Mouse (Mus musculus) neural tube, embryonic 11.5 days (tissue): ENCODE measurements at regions not wholly inside any gene's neighbourhood (a gene's known extent, or its start where the extent isn't known, plus 50 kb on each side); places are given as distances from the start of the nearest gene placed in this dataset.

Experiments
- ATAC-seq: fragments of 200-750 bp; cut with Nextera tagmentation; 2 replicates; pipeline ENCODE4 v1.8.0; 2017; ENCODE audit warnings: moderate number of reproducible peaks, mild to moderate bottlenecking, moderate TSS enrichment, moderate library complexity; ENCODE audit not compliant: insufficient read depth, low FRiP score, low TSS enrichment
- DNase-seq: peaks from one replicate; pipeline ENCODE4 v3.0.0-alpha.2; 2015; ENCODE audit warnings: low spot score
- H3K27ac ChIP-seq: fragments of 300-500 bp; sonication (generic); 2 replicates; pipeline ENCODE4 v1.5.1; 2014; ENCODE audit warnings: low read depth, mild to moderate bottlenecking, low read length
- H3K27me3 ChIP-seq: fragments of 300-500 bp; sonication (generic); 2 replicates; pipeline ENCODE4 v1.6.1; 2014; ENCODE audit warnings: mild to moderate bottlenecking, low read length, mixed read lengths; ENCODE audit not compliant: control insufficient read depth, insufficient read depth
- H3K36me3 ChIP-seq: fragments of 300-500 bp; sonication (generic); 2 replicates; pipeline ENCODE4 v1.6.1; 2014; ENCODE audit warnings: mild to moderate bottlenecking, low read length, moderate library complexity, mixed read lengths; ENCODE audit not compliant: control insufficient read depth, insufficient read depth
- H3K4me1 ChIP-seq: fragments of 300-500 bp; sonication (generic); 2 replicates; pipeline ENCODE4 v1.6.1; 2014; ENCODE audit warnings: low read length, mixed read lengths; ENCODE audit not compliant: control insufficient read depth, insufficient read depth
- H3K4me2 ChIP-seq: fragments of 300-500 bp; sonication (generic); 2 replicates; pipeline ENCODE4 v1.6.1; 2014; ENCODE audit warnings: low read depth, mild to moderate bottlenecking, moderate library complexity
- H3K4me3 ChIP-seq: fragments of 300-500 bp; sonication (generic); 2 replicates; pipeline ENCODE4 v1.5.1; 2014; ENCODE audit warnings: low read depth, low read length
- H3K9ac ChIP-seq: fragments of 300-500 bp; sonication (generic); 2 replicates; pipeline ENCODE4 v1.6.1; 2014; ENCODE audit warnings: mild to moderate bottlenecking, low read length
- H3K9me3 ChIP-seq: fragments of 300-500 bp; sonication (generic); 2 replicates; pipeline ENCODE4 v1.6.1; 2016; ENCODE audit warnings: low read length; ENCODE audit not compliant: control insufficient read depth
- WGBS: fragments of 180-500 bp; shearing (Covaris S2); extraction: QIAGEN DNeasy Blood & Tissue Kit; methylation state at CpG from one replicate; pipeline ENCODE4 v1.1.7; 2014; 5-methylcytosine and 5-hydroxymethylcytosine counted together

- 85% methylated on average over 10 of the region's 10 CpGs for WGBS
- Histone ChIP-seq H3K27ac (no peak overlapping the region), H3K36me3 (no peaks in the 10 kb centered on the region), H3K4me3 (no peak overlapping the region), H3K4me2 (no peak overlapping the region), H3K4me1 (no peaks in the 10 kb centered on the region), H3K27me3 (no peaks in the 10 kb centered on the region), H3K9me3 (no peaks in the 10 kb centered on the region), H3K9ac (no peak overlapping the region)
- no peak for ATAC-seq
- DNase-seq = no peak
Measured at GRCm38 (mm10) chr5:132758941-132759340, 215.8 kb upstream of the Auts2 start.

DNA sequence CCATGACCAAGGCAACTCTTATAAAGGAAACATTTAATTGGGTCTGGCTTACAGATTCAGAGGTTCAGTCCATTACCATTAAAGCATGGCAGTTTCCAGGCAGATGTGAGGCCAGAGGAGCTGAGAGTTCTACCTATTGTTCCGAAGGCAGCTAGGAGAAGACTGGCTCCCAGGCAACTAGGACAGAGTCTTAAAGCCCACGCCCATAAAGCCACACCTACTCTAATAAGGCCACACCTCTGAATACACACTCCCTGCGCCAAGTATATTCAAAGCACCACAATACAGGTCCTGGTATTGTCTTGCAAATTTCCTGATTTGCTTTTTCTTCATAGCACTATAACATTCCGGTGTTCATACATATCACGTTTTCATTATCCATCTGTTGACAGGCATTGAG, 194.8 kb upstream of the Auts2 start:
- Histone ChIP-seq H3K27me3 (no peaks in the 10 kb centered on the region), H3K36me3 (no peaks in the 10 kb centered on the region), H3K9me3 (no peaks in the 10 kb centered on the region), H3K27ac (no peak overlapping the region), H3K9ac (no peak overlapping the region), H3K4me2 (no peak overlapping the region), H3K4me3 (no peak overlapping the region), H3K4me1 (no peaks in the 10 kb centered on the region)
- ATAC-seq = no peak
- DNase-seq = no peak
- 82% methylated on average over 5 of the region's 5 CpGs for WGBS

DNA sequence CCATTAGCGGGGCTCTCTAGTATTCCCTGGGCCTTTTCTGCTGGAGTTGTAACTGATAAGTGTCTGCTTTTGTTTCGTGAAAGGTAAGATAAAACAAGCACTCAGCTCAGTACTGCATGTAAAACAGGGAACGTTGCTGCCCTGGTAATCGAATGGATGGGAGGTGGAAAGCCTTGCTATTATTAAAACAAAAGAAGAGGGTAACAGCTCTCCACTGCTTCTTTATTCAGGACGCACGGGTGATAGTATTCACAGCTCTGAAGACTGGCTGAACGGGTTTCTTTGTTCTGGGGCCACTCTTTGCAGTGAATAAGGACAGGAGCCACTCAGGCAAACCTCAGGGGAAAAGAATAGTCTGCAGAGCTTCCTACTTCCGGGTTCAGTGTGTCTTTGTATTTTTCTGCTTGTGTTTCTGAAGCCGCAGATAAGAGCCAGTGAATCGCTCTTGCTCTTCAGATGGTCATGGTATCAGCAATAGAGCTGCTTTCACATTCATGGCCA, 185.6 kb upstream of the Auts2 start:
- H3K36me3 ChIP-seq = no peaks in the 10 kb centered on the region
- H3K4me1 ChIP-seq = no peaks in the 10 kb centered on the region
- ATAC-seq = no peak
- no peaks in the 10 kb centered on the region for H3K27me3 ChIP-seq
- H3K4me2 ChIP-seq = no peak overlapping the region
- H3K9me3 ChIP-seq = no peaks in the 10 kb centered on the region
- DNase-seq = no peak
- no peak overlapping the region for H3K27ac ChIP-seq
- no peak overlapping the region for H3K4me3 ChIP-seq
- 30% methylated on average over 10 of the region's 10 CpGs for WGBS
- H3K9ac ChIP-seq = no peak overlapping the region

DNA sequence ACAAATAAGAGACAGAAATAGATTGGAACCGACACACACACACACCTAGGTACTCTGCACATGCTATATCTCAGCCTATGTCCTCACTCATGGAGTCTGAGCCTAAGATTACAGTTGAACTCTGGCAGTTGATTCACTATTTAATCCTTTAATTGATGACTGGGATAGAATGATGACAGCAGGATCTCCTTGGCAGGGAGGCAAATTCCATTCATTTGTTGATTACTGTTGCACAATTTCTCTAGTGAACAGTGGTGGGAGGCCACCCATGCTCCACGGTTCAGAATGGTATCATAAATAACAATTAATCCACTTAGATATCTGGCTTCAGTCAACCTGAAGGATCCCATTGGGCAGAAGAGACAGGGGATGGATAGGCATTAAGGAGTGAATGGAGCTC, 181.3 kb upstream of the Auts2 start:
- Histone ChIP-seq H3K27ac (no peak overlapping the region), H3K36me3 (no peaks in the 10 kb centered on the region), H3K9ac (no peak overlapping the region), H3K4me3 (no peak overlapping the region), H3K9me3 (no peaks in the 10 kb centered on the region), H3K27me3 (no peaks in the 10 kb centered on the region), H3K4me1 (no peaks in the 10 kb centered on the region), H3K4me2 (no peak overlapping the region)
- ATAC-seq = no peak
- no peak for DNase-seq
- WGBS = 73% methylated on average over 2 of the region's 2 CpGs

DNA sequence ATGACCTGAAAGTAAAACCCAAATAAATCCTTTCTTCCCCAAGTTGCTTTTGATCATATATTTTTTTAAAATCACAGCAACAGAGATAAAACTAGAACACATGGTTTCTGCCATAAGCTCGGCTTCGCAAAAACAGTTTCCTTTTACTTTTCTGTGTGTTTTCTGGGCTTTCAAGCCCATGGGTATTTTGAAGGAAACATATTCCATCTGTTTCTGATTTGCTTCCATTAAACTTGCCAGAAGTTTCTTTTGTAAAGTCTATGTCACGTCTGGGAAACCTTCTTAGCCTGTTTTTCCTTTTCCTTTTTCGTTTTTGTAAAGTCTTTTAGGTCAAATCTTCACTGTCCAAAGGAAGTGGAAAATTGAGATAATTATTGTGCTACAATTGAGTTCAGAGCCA, 167.2 kb upstream of the Auts2 start:
- no peak for ATAC-seq
- DNase-seq = no peak
- 83% methylated on average over 4 of the region's 4 CpGs for WGBS

DNA sequence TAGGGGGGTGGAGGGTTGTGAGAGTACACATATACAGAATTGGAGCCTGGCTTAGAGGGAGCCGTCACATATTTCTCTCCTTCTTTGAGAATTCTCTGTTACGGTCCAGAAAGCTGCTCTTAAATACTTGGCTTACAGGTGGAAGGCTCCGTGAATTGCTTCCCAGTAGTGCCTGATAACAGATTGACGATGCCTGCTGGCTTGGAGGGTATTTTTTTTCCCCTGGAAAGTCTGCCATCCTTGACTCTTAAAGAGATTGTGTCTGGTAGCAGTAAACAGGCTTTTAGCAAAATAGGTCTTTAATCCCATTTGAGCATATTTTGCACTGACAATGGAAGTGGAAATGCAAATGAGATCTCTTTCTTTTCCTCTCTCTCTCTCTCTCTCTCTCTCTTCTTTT, 164.4 kb upstream of the Auts2 start:
- Histone ChIP-seq H3K27me3 (no peaks in the 10 kb centered on the region), H3K27ac (no peak overlapping the region), H3K36me3 (no peaks in the 10 kb centered on the region), H3K4me2 (no peak overlapping the region), H3K4me3 (no peak overlapping the region), H3K9ac (no peak overlapping the region), H3K9me3 (no peaks in the 10 kb centered on the region), H3K4me1 (no peaks in the 10 kb centered on the region)
- ATAC-seq (no peak), DNase-seq (no peak)
- 78% methylated on average over 4 of the region's 4 CpGs for WGBS

More for the DNA sequence above, 167.2 kb upstream of the Auts2 start:
- H3K36me3 ChIP-seq = no peaks in the 10 kb centered on the region
- H3K4me2 ChIP-seq = no peak overlapping the region
- H3K4me1 ChIP-seq = no peaks in the 10 kb centered on the region
- H3K27ac ChIP-seq = no peak overlapping the region
- no peaks in the 10 kb centered on the region for H3K9me3 ChIP-seq
- H3K27me3 ChIP-seq = no peaks in the 10 kb centered on the region
- no peak overlapping the region for H3K9ac ChIP-seq
- H3K4me3 ChIP-seq = no peak overlapping the region

GRCm38 (mm10) chr5:132703455-132704100, 160.4 kb upstream of the Auts2 start:
- Histone ChIP-seq H3K9ac (no peak overlapping the region), H3K27ac (no peak overlapping the region), H3K27me3 (no peaks in the 10 kb centered on the region), H3K4me3 (no peak overlapping the region), H3K4me2 (no peak overlapping the region), H3K4me1 (no peaks in the 10 kb centered on the region), H3K36me3 (no peaks in the 10 kb centered on the region), H3K9me3 (no peaks in the 10 kb centered on the region)
- no peak for ATAC-seq
- no peak for DNase-seq
- 91% methylated on average over 10 of the region's 10 CpGs for WGBS

DNA sequence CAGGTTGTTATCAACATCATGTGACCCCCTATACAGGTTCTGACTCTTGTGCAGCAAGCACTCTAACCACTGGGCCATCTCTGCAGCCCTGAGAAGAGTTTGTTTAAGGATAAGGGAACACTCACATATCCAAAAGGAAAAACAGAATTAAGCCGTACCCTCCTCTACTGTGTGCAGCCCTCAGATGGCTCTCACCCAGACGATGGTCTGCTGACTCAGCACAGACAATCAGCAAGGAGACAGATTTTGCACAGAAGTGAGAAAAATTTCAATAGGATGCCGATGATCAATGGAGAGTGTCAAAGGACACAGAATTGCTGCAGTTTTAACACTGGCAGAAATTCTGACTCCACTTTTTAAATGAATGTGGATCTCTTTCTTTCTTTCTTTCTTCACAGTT, 159.4 kb upstream of the Auts2 start:
- Histone ChIP-seq H3K36me3 (no peaks in the 10 kb centered on the region), H3K4me1 (no peaks in the 10 kb centered on the region), H3K9ac (no peak overlapping the region), H3K4me2 (no peak overlapping the region), H3K27ac (no peak overlapping the region), H3K4me3 (no peak overlapping the region), H3K9me3 (no peaks in the 10 kb centered on the region), H3K27me3 (no peaks in the 10 kb centered on the region)
- 73% methylated on average over 3 of the region's 3 CpGs for WGBS
- ATAC-seq (no peak), DNase-seq (no peak)

DNA sequence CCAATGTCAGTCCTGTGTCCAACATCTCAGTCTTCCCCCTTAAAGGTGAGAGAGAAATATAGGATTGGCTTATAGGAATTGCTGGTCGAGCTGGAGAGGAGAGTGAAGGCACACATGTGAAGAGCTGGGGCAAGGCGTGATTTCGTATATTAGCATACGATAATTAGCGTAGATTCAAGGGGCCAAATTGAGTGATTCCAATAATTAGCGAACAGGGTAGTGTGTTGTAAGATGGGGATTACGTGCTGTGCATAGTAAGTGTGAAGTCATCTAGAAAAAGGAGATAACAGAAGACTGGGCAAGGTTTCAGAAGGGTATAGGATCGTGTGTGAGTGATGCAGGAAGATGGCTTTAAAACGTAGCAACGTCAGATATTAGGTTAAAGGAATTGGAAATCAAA, 147.6 kb upstream of the Auts2 start:
- Histone ChIP-seq H3K4me1 (no peaks in the 10 kb centered on the region), H3K9ac (no peak overlapping the region), H3K36me3 (no peaks in the 10 kb centered on the region), H3K27me3 (no peaks in the 10 kb centered on the region), H3K27ac (no peak overlapping the region), H3K4me3 (no peak overlapping the region), H3K4me2 (no peak overlapping the region), H3K9me3 (peaks cover 4% of the 10 kb centered on the region; the same call in 1 of the 2 replicates)
- WGBS = 94% methylated on average over 10 of the region's 10 CpGs
- ATAC-seq (no peak), DNase-seq (no peak)
